Mouse (Mus musculus) midbrain, embryonic 14.5 days (tissue): ENCODE data around the gene Orc5. TPM values are rescaled to one million over a fixed set of nuclear protein-coding genes. Genes with fewer than 3 reads are reported as not detected.
A peak's percentile ranks its signal among the peaks of the same experiment; 100 is the strongest.

ENCODE experiments used
- ATAC-seq: fragments of 200-750 bp; cut with Nextera tagmentation; 2 replicates; pipeline ENCODE4 v1.8.0; 2017; ENCODE audit warnings: moderate number of reproducible peaks, moderate library complexity; ENCODE audit not compliant: low FRiP score, low TSS enrichment
- DNase-seq: peaks from one replicate; pipeline ENCODE4 v3.0.0-alpha.2; 2015
- H3K27ac ChIP-seq: fragments of 300-500 bp; sonication (generic); replicated peaks from 2 replicates; pipeline ENCODE4 v1.5.1; 2014; ENCODE audit warnings: mild to moderate bottlenecking, low read depth, low read length, moderate library complexity
- H3K27me3 ChIP-seq: fragments of 300-500 bp; sonication (generic); 2 replicates; pipeline ENCODE4 v1.6.1; 2014; ENCODE audit warnings: low read length, control low read depth, mixed read lengths; ENCODE audit not compliant: control insufficient read depth, insufficient read depth
- H3K36me3 ChIP-seq: fragments of 300-500 bp; sonication (generic); 2 replicates; pipeline ENCODE4 v1.6.1; 2014; ENCODE audit warnings: low read length, control low read depth; ENCODE audit not compliant: control insufficient read depth, insufficient read depth
- H3K4me1 ChIP-seq: fragments of 300-500 bp; sonication (generic); 2 replicates; pipeline ENCODE4 v1.6.1; 2014; ENCODE audit warnings: mild to moderate bottlenecking, antibody characterized with exemption, low read length, control low read depth; ENCODE audit not compliant: control insufficient read depth, insufficient read depth
- H3K4me2 ChIP-seq: fragments of 300-500 bp; sonication (generic); 2 replicates; pipeline ENCODE4 v1.6.1; 2014; ENCODE audit warnings: mild to moderate bottlenecking, low read length, moderate library complexity
- H3K4me3 ChIP-seq: fragments of 300-500 bp; sonication (generic); replicated peaks from 2 replicates; pipeline ENCODE4 v1.5.1; 2014; ENCODE audit warnings: low read depth, low read length
- H3K9ac ChIP-seq: fragments of 300-500 bp; sonication (generic); replicated peaks from 2 replicates; pipeline ENCODE4 v1.6.1; 2014; ENCODE audit warnings: mild to moderate bottlenecking, low read length, moderate library complexity
- H3K9me3 ChIP-seq: fragments of 300-500 bp; sonication (generic); 2 replicates; pipeline ENCODE4 v1.6.1; 2016; ENCODE audit warnings: low read length, control low read depth, mixed read lengths; ENCODE audit not compliant: control insufficient read depth
- WGBS: fragments of 180-500 bp; shearing (Covaris S2); extraction: QIAGEN DNeasy Blood & Tissue Kit; methylation state at CpG from one replicate; pipeline ENCODE4 v1.1.7; 2014; 5-methylcytosine and 5-hydroxymethylcytosine counted together
- polyA plus RNA-seq: library from polyadenylated mRNA; unstranded; fragments of >200 nt; fragmentation: Nextera tagmentation; extraction: Ambion mirVana; gene quantifications from 2 replicates; pipeline ENCODE4 v1.2.1, GENCODE M21; 2014

Gene Orc5
- polyA plus RNA-seq, 1 experiment from 2014 or later: 41.6 TPM

DNA sequence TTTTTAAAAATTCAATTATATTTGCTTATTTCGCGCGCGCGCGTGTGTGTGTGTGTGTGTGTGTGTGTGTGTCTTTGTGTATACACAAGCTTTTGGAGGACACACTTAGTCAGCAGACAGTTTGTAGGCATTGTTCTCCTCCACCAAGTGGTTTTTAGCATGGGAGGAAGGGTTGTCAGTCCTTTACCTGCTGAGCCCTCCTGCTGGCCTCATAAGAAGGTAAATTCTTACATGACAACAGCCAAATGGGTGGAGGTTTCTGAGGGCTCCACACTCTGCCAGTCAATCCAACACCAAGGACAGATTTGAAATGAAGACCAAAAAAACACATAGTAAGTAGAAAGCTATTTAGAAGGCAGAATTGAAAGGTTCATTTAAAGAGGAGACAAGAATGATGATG is 22.7 kb upstream of the Orc5 start:
- Histone ChIP-seq H3K36me3 (no peaks in the 10 kb centered on the region), H3K4me3 (no peak overlapping the region), H3K4me1 (no peaks in the 10 kb centered on the region), H3K4me2 (no peak overlapping the region), H3K27ac (no peak overlapping the region), H3K9ac (no peak overlapping the region), H3K9me3 (no peaks in the 10 kb centered on the region), H3K27me3 (no peaks in the 10 kb centered on the region)
- DNase-seq (no peak), ATAC-seq (no peak)
- WGBS: 96% methylated on average over 6 of the region's 6 CpGs

DNA sequence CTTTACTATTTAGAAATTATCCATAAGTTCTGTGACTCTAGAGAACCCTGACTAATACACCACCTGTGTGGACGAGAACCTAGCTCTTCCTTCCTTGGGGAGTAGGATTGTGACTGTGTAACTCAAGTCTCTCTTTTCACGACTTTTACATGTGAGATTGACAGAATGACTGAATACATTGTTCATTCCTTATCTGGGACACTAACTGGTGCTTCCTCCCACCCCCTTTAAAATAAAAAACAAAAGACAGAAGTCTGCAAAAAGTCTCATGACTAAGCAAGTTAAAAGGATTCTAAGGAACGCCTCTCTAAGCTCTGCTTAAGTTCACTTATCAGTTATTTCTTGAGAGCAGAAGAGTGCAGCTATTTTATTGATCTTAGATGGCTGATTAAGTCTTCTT is 22.2 kb upstream of the Orc5 start:
- ATAC-seq (no peak), DNase-seq (no peak)
- no peaks in the 10 kb centered on the region for H3K36me3 ChIP-seq
- H3K4me2 ChIP-seq: no peak overlapping the region
- no peaks in the 10 kb centered on the region for H3K4me1 ChIP-seq
- H3K27me3 ChIP-seq: no peaks in the 10 kb centered on the region
- H3K27ac ChIP-seq: no peak overlapping the region
- no peaks in the 10 kb centered on the region for H3K9me3 ChIP-seq
- no peak overlapping the region for H3K9ac ChIP-seq
- no peak overlapping the region for H3K4me3 ChIP-seq
- 86% methylated on average over 3 of the region's 3 CpGs for WGBS

DNA sequence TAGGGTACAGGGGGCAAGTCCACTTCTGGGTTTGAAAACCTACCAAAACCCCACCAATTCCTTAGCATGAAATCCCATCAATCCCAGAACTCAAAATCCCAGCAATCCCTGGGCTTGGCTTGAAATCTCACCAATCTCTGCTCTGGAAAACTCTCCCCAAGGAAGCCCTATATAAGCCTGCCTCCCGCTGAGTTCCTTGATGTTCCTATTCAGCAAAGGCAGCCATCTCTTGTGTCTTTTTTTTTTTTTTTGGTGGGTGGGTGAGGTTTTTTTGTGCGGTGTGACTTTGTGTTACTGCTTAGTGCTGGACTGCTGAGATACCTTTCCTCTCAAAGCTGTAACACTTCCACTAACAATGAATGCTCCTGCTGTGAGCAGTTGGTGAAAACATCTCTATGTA is 15.5 kb upstream of the Orc5 start:
- Histone ChIP-seq H3K9me3 (peaks cover 3% of the 10 kb centered on the region; the same call in 1 of the 2 replicates), H3K27ac (no peak overlapping the region), H3K36me3 (no peaks in the 10 kb centered on the region), H3K4me3 (no peak overlapping the region), H3K4me2 (no peak overlapping the region), H3K4me1 (no peaks in the 10 kb centered on the region), H3K9ac (no peak overlapping the region), H3K27me3 (no peaks in the 10 kb centered on the region)
- 79% methylated on average over 2 of the region's 2 CpGs for WGBS
- DNase-seq (no peak), ATAC-seq (no peak)

DNA sequence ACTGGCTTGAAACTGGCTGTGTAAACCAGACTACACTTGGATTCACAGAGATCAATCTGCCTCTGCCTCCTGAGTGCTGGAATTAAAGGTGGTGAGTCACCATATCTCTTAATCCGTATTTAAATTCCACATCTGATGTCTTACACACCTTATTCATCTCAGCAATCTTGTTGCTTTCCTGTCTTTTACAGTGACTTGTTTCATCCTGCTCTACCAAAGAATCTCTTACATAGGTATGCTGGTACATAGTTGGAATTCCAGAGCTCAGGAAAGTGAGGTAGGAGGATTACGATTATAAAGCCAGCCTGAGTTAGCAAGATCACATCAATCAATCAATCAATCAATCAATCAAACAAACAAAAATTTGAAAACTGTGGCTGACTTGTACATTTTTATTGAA is 9.6 kb upstream of the Orc5 start:
- no peak overlapping the region for H3K27ac ChIP-seq
- ATAC-seq: no peak
- peaks cover 3% of the 10 kb centered on the region; the same call in 1 of the 2 replicates for H3K9me3 ChIP-seq
- no peak for DNase-seq
- H3K27me3 ChIP-seq: no peaks in the 10 kb centered on the region
- no peaks in the 10 kb centered on the region for H3K36me3 ChIP-seq
- no peaks in the 10 kb centered on the region for H3K4me1 ChIP-seq
- no peak overlapping the region for H3K9ac ChIP-seq
- WGBS: 85% methylated on average over 2 of the region's 2 CpGs
- H3K4me3 ChIP-seq: no peak overlapping the region
- H3K4me2 ChIP-seq: no peak overlapping the region

DNA sequence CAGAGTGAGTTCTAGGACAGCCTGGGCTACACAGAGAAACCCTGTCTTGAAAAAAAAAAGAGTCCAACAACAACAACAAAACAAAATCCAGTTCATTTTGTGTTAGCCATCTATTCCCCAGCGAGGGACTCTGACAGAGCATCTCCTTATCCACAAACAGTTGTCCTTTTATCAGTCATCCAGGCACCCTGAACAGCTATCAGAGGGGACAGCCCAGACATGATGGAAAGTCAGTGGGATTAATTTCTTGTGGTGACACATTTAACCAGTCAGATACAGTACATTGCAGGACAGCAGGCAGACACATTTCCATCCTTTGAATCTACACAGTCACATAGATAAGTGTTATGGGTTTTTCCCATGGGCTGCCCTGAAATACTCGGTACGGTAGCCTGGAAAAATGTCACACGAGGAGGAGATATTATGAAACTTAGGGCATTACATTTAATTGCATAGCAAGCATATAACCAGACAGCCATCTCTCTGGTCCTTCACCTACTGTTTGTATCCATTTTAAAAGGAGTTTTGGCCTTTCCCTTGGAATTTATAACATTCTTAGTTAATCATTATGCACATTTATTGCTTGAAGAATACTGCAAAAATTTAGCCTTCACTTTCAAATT is 7.4 kb upstream of the Orc5 start:
- ATAC-seq (no peak), DNase-seq (no peak)

DNA sequence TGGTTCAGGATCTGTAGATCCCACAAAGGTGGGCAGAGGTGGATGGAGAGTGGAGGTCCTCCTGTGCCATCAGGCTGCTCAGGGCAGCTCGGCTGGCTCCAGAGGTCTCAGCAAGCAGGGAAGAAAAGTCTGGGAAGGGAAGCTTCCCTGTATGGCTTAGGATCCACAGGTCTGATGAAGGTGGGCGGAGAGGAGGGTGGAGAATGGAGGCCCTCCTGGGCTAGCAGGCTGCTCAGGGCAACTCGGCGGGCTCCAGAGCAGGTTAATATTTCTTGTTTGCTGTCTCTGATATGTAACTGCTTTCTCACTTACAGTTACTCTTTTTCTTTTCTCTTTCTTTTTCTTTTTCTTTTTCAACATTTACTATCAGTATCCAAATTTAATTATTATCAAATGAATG is 6.5 kb upstream of the Orc5 start:
- WGBS: 89% methylated on average over 4 of the region's 4 CpGs
- peaks cover 3% of the 10 kb centered on the region; the same call in 1 of the 2 replicates for H3K9me3 ChIP-seq
- H3K27ac ChIP-seq: no peak overlapping the region
- ATAC-seq: no peak
- no peak overlapping the region for H3K9ac ChIP-seq
- H3K4me3 ChIP-seq: no peak overlapping the region
- no peak overlapping the region for H3K4me2 ChIP-seq
- H3K4me1 ChIP-seq: no peaks in the 10 kb centered on the region
- no peak for DNase-seq
- H3K36me3 ChIP-seq: no peaks in the 10 kb centered on the region
- no peaks in the 10 kb centered on the region for H3K27me3 ChIP-seq

More for the DNA sequence above, 7.4 kb upstream of the Orc5 start:
- no peak overlapping the region for H3K4me3 ChIP-seq
- no peak overlapping the region for H3K27ac ChIP-seq
- WGBS: 90% methylated on average over 4 of the region's 4 CpGs
- no peak overlapping the region for H3K4me2 ChIP-seq
- H3K36me3 ChIP-seq: no peaks in the 10 kb centered on the region
- H3K9me3 ChIP-seq: peaks cover 3% of the 10 kb centered on the region; the same call in 1 of the 2 replicates
- no peaks in the 10 kb centered on the region for H3K4me1 ChIP-seq
- H3K27me3 ChIP-seq: no peaks in the 10 kb centered on the region
- H3K9ac ChIP-seq: no peak overlapping the region

DNA sequence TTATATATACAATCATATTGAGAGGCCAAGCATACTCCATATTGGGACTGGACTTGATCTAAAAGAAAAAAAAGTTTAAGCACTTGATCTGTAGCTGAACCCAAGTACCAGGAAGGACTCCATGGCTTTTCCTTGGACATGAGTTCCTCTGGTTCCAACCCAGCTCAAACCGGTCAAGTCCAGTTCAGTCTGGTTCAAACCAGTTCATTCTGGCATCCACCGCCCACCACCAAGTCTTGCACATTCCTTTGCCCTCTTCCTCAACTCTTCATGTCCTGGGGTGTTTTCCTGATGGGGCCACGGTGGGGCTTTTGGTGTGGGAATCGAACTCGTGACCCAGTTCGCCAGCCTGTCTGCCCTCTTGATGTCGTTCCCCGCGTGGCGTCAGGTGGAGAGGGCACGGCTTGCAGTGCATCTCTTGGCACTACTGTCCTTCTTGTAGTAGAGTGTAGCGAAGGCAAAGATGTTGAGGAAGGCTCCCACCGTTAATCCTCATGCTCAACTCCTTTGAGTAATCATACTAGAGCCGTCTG is 2.1 kb upstream of the Orc5 start:
- Histone ChIP-seq H3K9me3 (no peaks in the 10 kb centered on the region), H3K27ac (no peak overlapping the region), H3K4me1 (peaks cover 4% of the 10 kb centered on the region; the same call in 1 of the 2 replicates), H3K9ac (no peak overlapping the region), H3K27me3 (no peaks in the 10 kb centered on the region), H3K36me3 (no peaks in the 10 kb centered on the region), H3K4me3 (no peak overlapping the region), H3K4me2 (no peak overlapping the region)
- DNase-seq: no peak
- ATAC-seq: no peak
- WGBS: 97% methylated on average over 14 of the region's 14 CpGs

DNA sequence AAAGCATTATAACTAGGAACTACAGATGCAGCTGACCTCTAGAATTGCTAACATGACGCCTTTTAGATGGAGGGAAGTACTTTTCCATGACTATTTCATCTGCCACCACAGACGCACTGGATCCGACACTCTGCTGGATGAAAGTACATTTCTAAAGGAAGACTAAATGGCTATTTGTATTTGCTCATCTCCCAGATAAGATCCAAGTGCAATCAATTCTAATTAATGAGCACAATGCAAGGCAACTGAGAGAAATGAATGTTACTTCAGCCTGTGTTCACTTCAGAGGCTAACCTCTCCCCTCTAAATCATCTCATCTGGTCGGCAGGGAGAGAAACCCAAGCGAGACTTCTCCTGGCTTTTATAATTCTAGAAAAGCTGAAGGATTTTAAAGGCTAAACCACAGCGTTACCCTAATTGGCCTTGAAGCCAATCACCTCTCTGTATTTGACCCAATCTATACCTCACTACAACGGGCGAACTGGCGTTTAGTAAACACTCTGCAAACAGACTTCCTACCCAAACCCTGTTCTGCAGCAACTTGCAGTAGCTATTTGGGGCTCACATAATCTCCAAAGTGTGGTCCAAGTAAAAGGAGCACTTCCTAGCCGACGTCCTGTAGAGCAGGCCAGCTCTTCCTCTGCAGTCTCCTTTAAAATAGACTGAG is 730 bp downstream of the Orc5 start:
- H3K27ac ChIP-seq: peak overlapping the region; percentile 82
- 17% methylated on average over 11 of the region's 11 CpGs for WGBS
- DNase-seq: no peak

More for the DNA sequence above, 730 bp downstream of the Orc5 start:
- Histone ChIP-seq H3K4me3 (peak overlapping the region; percentile 77), H3K36me3 (peaks cover 23% of the 10 kb centered on the region), H3K4me1 (peaks cover 4% of the 10 kb centered on the region; the same call in 1 of the 2 replicates), H3K27me3 (no peaks in the 10 kb centered on the region), H3K4me2 (peak overlapping the region; percentile 90), H3K9me3 (no peaks in the 10 kb centered on the region), H3K9ac (peak overlapping the region; percentile 75)
- no peak for ATAC-seq
